Mouse (Mus musculus) myocyte (in vitro differentiated cells): ENCODE data around the gene Rab5b.

Source experiments
- CEBPB ChIP-seq: IDR thresholded peaks from 2 replicates; pipeline ENCODE4 v1.6.1; 2011; ENCODE audit warnings: mild to moderate bottlenecking, moderate library complexity; ENCODE audit not compliant: poor library complexity, insufficient read depth, severe bottlenecking
- MAX ChIP-seq: IDR thresholded peaks from one replicate; pipeline ENCODE4 v1.6.1; 2011; ENCODE audit warnings: low read depth, mild to moderate bottlenecking, control low read depth
- MYOG ChIP-seq, 3 experiments: IDR thresholded peaks; one replicate each; pipeline ENCODE4 v1.6.1; 2011; ENCODE audit warnings: control low read depth in 2 of 3, low read depth in 2 of 3, mild to moderate bottlenecking in 2 of 3; ENCODE audit not compliant: insufficient read length in 2 of 3, control insufficient read depth in 1 of 3, insufficient read depth in 1 of 3
- SRF ChIP-seq: IDR thresholded peaks from one replicate; pipeline ENCODE4 v1.6.1; 2011; ENCODE audit warnings: low read depth; ENCODE audit not compliant: control insufficient read depth, insufficient read length
- TCF12 ChIP-seq: IDR thresholded peaks from one replicate; pipeline ENCODE4 v1.6.1; 2011; ENCODE audit warnings: mild to moderate bottlenecking, control low read depth; ENCODE audit not compliant: poor library complexity, insufficient read depth, severe bottlenecking
- USF1 ChIP-seq: IDR thresholded peaks from one replicate; pipeline ENCODE4 v1.6.1; 2011; ENCODE audit warnings: low read depth, mild to moderate bottlenecking, control low read depth, moderate library complexity

DNA sequence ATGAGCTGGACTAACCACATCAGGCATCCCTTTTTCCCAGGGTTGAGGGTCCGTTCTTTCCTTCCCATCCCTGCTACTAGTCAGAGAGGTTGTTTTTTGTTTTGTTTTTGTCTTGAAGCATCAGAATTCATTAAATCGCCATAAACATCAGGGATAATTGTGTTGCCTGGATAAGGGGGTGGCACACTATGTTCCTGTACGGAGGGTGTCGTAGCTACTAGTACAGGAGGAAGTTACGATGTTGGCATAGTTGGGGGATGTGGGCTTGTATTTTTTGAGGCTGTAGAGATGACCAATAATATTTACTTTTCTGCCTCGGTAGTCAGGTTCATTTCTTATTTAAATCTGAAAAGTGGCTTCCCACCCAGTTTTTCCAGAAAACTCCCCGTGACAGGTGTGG, 47.2 kb upstream of the Rab5b start:
- no peak for TF ChIP-seq SRF
- no peak for TF ChIP-seq CEBPB
- TF ChIP-seq USF1, result no peak
- no peak for TF ChIP-seq TCF12
- TF ChIP-seq MAX, result no peak
- TF ChIP-seq MYOG (IDR thresholded peaks at IDR 0.05; ENCODE audit: control insufficient read depth in 1 of 3, insufficient read depth in 1 of 3, insufficient read length in 2 of 3, low read depth in 2 of 3), result no peak
